Mouse (Mus musculus) stomach, postnatal 0 days (tissue): ENCODE measurements at regions not wholly inside any gene's neighbourhood (a gene's known extent, or its start where the extent isn't known, plus 50 kb on each side); places are given as distances from the start of the nearest gene placed in this dataset.

Experiments
- CTCF ChIP-seq: IDR thresholded peaks from 2 replicates; pipeline ENCODE4 v1.5.1; 2016; ENCODE audit warnings: antibody characterized with exemption, low read depth, mild to moderate bottlenecking, moderate library complexity
- EP300 ChIP-seq: optimal IDR thresholded peaks from 2 replicates; pipeline ENCODE3; 2016; ENCODE audit warnings: antibody characterized with exemption

DNA sequence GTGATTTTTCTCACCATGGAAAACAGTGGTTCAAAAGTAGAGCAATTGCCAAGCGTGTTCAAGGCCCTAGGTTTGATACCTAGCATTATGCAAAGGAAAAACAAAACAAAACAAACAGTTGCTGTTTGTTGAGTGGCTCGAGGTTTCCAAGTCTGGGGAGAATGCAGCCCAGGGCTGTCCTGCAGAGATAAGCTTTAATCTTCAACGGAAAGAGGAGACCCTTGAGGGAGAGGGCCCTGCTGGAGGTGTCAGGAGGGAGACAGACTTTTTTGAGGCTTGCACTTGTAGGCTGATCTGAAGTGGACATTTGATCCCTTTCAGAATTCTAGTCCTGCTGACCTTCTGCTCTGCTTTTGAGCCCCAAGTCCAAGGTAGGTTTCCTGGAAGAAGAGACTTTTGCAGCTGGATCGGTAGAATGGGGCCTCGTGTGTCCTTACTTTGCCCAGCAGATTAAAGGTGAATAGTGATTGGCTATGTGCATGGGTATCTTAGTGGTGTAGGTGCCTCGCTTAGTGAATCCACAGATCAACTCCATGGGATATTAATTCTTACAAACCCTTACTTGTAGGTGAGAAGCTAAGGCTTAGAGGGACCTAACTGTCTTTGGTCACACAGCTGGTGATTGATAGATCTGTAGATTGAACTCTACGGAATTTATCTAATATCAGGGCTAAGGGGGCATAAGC lies 87.2 kb upstream of the Podxl start:
- TF ChIP-seq CTCF (no peak), EP300 (no peak)
